Mouse (Mus musculus) liver, embryonic 14.5 days (tissue): ENCODE data around the gene 1500011B03Rik.

Experiments used
- CTCF ChIP-seq: IDR thresholded peaks from 2 replicates; pipeline ENCODE4 v1.5.1; 2016; ENCODE audit warnings: antibody characterized with exemption, low read depth, control low read depth
- EP300 ChIP-seq: IDR thresholded peaks from 2 replicates; pipeline ENCODE4 v1.6.1; 2016; ENCODE audit warnings: antibody characterized with exemption, low read depth

GRCm38 (mm10) chr5:114808385-114808784 lies 14.9 kb downstream of the 1500011B03Rik start:
- TF ChIP-seq CTCF (no peak), EP300 (no peak)
